Mouse (Mus musculus) adrenal gland, adult (tissue): ENCODE results near the gene Gpr171.
"Not testable (repeated sequence)": the region's sequence is repeated elsewhere in the genome, so short reads cannot be mapped to it uniquely, and the experiment has no call there.

Experiments used
- DNase-seq, 2 experiments: peaks; one replicate each; pipeline ENCODE4 v3.0.0; 2022 to 2023; ENCODE audit warnings: low spot score in 1 of 2; ENCODE audit not compliant: inconsistent age in 2 of 2

Gpr171 gene

DNA sequence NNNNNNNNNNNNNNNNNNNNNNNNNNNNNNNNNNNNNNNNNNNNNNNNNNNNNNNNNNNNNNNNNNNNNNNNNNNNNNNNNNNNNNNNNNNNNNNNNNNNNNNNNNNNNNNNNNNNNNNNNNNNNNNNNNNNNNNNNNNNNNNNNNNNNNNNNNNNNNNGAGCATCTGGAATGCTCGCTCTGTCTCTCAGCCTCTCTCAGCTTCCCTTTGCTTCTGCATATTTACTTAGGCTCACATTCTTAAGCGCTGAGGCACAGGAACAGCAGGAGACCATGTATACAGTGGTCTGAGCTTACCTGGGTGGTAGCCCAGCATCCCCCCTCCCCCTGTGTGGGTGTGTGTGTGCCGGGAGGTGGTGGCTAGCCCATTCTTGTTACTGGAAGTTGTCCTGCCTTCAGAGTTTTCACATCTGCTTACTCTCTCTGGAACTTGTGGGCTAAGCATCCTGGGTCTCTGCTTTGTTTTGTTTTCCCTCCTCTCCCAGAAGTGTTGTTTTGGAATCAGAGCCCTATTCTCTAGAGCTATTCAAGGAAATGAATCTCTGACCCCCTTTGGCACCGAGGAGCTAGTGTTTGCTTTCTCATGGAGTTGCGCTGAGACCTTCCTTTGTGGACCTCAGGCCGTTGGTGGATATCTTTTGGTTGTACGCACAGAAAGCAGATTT is 19.6 kb upstream of the Gpr171 start:
- DNase-seq: peak in 1 of 2 experiments; percentile 48

- DNase-seq: peak; percentile 48 to 84
Measured at GRCm38 (mm10) chr3:59113973-59114517, 12.4 kb upstream of the Gpr171 start.

DNA sequence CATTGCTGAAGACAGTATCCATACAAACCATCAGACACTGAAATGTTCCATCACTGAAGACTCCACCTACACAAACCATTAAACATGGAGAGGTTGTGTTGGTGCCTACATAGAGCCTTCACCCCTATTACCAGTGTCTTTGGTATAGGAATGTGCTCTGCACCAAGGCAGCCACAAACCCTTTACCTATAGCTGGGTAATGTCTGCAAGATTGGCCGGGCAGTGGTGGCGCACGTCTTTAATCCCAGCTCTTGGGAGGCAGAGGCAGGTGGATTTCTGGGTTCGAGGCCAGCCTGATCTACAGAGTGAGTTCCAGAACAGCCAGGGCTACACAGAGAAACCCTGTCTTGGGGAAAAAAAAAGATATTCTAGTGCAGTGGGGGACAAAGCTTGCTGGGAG is 11.7 kb upstream of the Gpr171 start:
- not testable (repeated sequence) for DNase-seq

DNA sequence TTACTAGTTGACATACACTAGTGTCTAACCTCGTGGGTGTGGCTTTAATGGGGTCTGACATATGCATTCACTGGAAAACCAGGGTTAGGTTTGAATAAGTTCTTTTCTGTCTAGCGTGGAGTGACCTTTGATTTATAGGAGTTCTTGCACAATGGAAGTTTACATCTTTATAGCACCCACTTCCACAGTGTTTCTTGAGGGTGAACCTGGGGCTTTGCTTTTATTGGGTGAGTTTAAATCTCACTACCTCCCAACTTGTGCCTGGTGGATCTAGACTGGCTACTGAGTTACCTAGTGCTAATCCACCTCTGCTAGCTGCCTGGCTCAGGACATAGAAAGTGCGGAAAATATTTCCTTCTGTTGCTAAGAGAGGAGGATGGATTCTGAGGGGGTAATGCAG is 10.3 kb upstream of the Gpr171 start:
- DNase-seq: no peak

GRCm38 (mm10) chr3:59109834-59110233 is 8.2 kb upstream of the Gpr171 start:
- DNase-seq: not testable (repeated sequence)

GRCm38 (mm10) chr3:59107439-59107838 is 5.8 kb upstream of the Gpr171 start:
- no peak for DNase-seq

GRCm38 (mm10) chr3:59104462-59104861 is 2.8 kb upstream of the Gpr171 start:
- peak; percentile 46 to 64 for DNase-seq

- no peak for DNase-seq
Measured at GRCm38 (mm10) chr3:59102146-59102545, 525 bp upstream of the Gpr171 start.

- no peak for DNase-seq
Measured at GRCm38 (mm10) chr3:59098540-59098939, 3.1 kb downstream of the Gpr171 start.

GRCm38 (mm10) chr3:59097421-59097820 is 4.2 kb downstream of the Gpr171 start:
- DNase-seq: peak in 1 of 2 experiments; percentile 75

GRCm38 (mm10) chr3:59092702-59093101 is 8.9 kb downstream of the Gpr171 start:
- peak in 1 of 2 experiments; percentile 56 for DNase-seq

GRCm38 (mm10) chr3:59080919-59081318 is 20.7 kb downstream of the Gpr171 start:
- no peak for DNase-seq

- DNase-seq: no peak
Measured at GRCm38 (mm10) chr3:59080293-59080916, 21.2 kb downstream of the Gpr171 start.

- peak; percentile 43 to 84 for DNase-seq
Measured at GRCm38 (mm10) chr3:59079327-59079726, 22.3 kb downstream of the Gpr171 start.

- peak; percentile 41 to 73 for DNase-seq
Measured at GRCm38 (mm10) chr3:59078585-59078984, 23.0 kb downstream of the Gpr171 start.

DNA sequence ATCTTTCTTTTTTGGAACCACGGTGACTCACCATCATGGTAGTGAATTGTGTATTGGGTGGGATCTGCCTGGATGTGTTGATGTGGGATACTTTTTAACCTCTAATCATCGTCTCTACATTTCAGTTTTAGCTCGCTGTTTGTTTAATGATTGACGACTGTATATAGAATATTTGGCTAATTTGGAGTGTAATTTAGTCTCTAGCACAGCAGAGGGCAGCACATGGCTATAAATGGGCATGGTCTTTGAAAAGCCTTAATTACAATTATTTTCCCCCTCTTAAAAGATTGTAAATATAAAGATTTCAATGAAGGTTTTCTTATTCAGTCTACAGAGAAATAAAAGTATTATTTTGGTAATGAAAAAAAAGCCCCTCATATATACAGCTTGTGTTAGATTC is 24.3 kb downstream of the Gpr171 start:
- peak in 1 of 2 experiments; percentile 58 for DNase-seq

GRCm38 (mm10) chr3:59069071-59069470 is 32.5 kb downstream of the Gpr171 start:
- not testable (repeated sequence) for DNase-seq

GRCm38 (mm10) chr3:59066558-59067294 is 34.9 kb downstream of the Gpr171 start:
- DNase-seq: peak in 1 of 2 experiments; percentile 40

DNA sequence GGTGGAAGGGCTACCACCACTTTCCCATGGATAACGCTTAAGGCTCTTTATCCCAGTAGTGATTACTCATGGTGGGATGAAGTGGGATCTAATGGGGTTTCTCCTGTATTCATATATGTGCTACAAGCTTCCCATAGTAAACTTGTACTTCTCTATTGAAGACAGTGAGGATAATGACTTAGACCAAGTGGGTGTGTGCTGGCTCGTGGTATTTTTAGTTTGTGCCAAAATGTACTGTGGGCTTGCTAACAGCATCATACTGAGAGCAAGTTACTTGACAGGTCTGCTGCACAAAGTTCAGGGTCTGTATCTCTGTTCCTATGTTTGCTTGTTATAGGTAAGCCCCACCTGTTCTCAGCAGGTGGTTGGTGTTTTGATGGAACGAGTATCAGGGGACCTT is 35.7 kb downstream of the Gpr171 start:
- DNase-seq: no peak

- no peak for DNase-seq
Measured at GRCm38 (mm10) chr3:59063431-59063830, 38.2 kb downstream of the Gpr171 start.

DNA sequence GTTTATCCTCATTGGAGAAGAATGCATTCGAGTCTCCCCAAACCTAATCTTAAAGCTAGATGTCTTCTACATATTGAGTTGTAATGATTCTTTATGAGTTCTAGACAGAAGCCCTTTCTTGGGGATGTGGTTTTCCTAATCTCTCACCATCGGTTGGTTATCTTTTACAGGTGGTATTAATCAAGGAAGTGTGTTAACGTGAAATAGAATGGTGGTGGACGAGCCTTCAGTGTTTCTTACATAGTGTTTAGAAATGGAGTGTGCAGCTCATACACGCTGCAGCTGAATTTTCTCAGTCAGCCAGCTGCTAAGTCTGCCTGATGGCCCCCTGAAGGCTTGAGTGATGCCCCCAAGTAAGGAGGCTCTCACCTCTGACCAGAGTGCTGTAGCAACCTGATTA is 39.5 kb downstream of the Gpr171 start:
- DNase-seq: no peak

DNA sequence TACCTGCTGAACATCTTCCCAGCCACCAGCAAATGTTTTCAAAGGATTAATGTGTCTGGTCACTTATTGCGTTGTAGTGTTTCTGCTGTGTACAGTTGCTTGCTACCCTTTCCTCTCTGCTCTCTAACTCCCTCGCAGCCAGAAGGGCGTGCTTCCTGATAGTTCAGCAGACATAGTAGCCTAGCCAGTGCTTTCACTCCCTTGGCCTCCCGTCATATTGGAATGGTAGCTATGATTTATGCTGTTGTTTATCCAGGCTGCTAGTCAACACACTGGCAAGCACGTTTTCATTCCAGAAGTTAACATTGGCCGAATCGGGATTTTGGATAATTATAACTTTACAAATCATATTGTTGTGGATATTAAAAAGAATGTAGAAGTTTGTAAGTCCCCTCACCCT is 41.5 kb downstream of the Gpr171 start:
- DNase-seq: no peak
